Mouse (Mus musculus) lung, postnatal 0 days (tissue): ENCODE data around the gene Phf12. TPM values are rescaled to one million over a fixed set of nuclear protein-coding genes. Genes with fewer than 3 reads are reported as not detected.

Experiments
- ATAC-seq: fragments of 200-750 bp; cut with Nextera tagmentation; 2 replicates; pipeline ENCODE4 v1.8.0; 2017; ENCODE audit warnings: moderate library complexity
- DNase-seq: peaks from one replicate; pipeline ENCODE4 v3.0.0-alpha.2; 2016; ENCODE audit warnings: low spot score
- H3K27ac ChIP-seq: fragments of 300-500 bp; sonication (generic); 2 replicates; pipeline ENCODE4 v1.5.1; 2014; ENCODE audit warnings: antibody characterized with exemption, mild to moderate bottlenecking, low read length, mixed read lengths
- H3K27me3 ChIP-seq: fragments of 300-500 bp; sonication (generic); replicated peaks from 2 replicates; pipeline ENCODE4 v1.6.1; 2014; ENCODE audit warnings: low read length, mixed read lengths; ENCODE audit not compliant: insufficient read depth
- H3K36me3 ChIP-seq: fragments of 300-500 bp; sonication (generic); 2 replicates; pipeline ENCODE4 v1.6.1; 2014; ENCODE audit warnings: low read length, mixed read lengths; ENCODE audit not compliant: insufficient read depth
- H3K4me1 ChIP-seq: fragments of 300-500 bp; sonication (generic); 2 replicates; pipeline ENCODE4 v1.6.1; 2014; ENCODE audit warnings: antibody characterized with exemption, low read depth, low read length, mixed read lengths; ENCODE audit not compliant: insufficient read depth
- H3K4me2 ChIP-seq: fragments of 300-500 bp; sonication (generic); replicated peaks from 2 replicates; pipeline ENCODE4 v1.6.1; 2014; ENCODE audit warnings: low read depth, mild to moderate bottlenecking, low read length, moderate library complexity, mixed read lengths
- H3K4me3 ChIP-seq: fragments of 300-500 bp; sonication (generic); 2 replicates; pipeline ENCODE4 v1.5.1; 2014; ENCODE audit warnings: low read depth, low read length
- H3K9ac ChIP-seq: fragments of 300-500 bp; sonication (generic); replicated peaks from 2 replicates; pipeline ENCODE4 v1.6.1; 2014; ENCODE audit warnings: low read depth, mild to moderate bottlenecking
- H3K9me3 ChIP-seq: fragments of 300-500 bp; sonication (generic); 2 replicates; pipeline ENCODE4 v1.6.1; 2016; ENCODE audit warnings: low read length, mixed read lengths
- CTCF ChIP-seq: IDR thresholded peaks from 2 replicates; pipeline ENCODE4 v1.5.1; 2016; ENCODE audit warnings: antibody characterized with exemption, mild to moderate bottlenecking
- EP300 ChIP-seq: IDR thresholded peaks from 2 replicates; pipeline ENCODE4 v1.6.1; 2016; ENCODE audit warnings: antibody characterized with exemption, mild to moderate bottlenecking, control low read depth
- WGBS: fragments of 180-500 bp; shearing (Covaris S2); extraction: QIAGEN DNeasy Blood & Tissue Kit; methylation state at CpG from one replicate; pipeline ENCODE4 v1.1.7; 2014; 5-methylcytosine and 5-hydroxymethylcytosine counted together
- polyA plus RNA-seq: library from polyadenylated mRNA; unstranded; fragments of >200 nt; fragmentation: Nextera tagmentation; extraction: Ambion mirVana; gene quantifications from 2 replicates; pipeline ENCODE4 v1.2.1, GENCODE M21; 2015

Gene Phf12
- polyA plus RNA-seq, 1 experiment from 2014 or later, result 7.7 TPM

- Histone ChIP-seq H3K9ac (peak overlapping the region; percentile 96), H3K4me1 (peaks cover 8% of the 10 kb centered on the region; the same call in 1 of the 2 replicates), H3K27ac (peak overlapping the region; percentile 94), H3K4me2 (peak overlapping the region; percentile 93), H3K4me3 (peak overlapping the region; percentile 99), H3K27me3 (no peaks in the 10 kb centered on the region), H3K9me3 (no peaks in the 10 kb centered on the region), H3K36me3 (0 out of 2 replicates have a peak, but pooled peaks cover 6% of the 10 kb centered on the region)
- DNase-seq (peak; percentile 75), ATAC-seq (no peak)
- WGBS, result under 1% methylated on average over 13 of the region's 13 CpGs
- no peak for TF ChIP-seq CTCF
- no peak for TF ChIP-seq EP300
Measured at GRCm38 (mm10) chr11:77984836-77985231, 2.3 kb downstream of the Phf12 start.

- H3K27me3 ChIP-seq, result no peaks in the 10 kb centered on the region
- H3K9ac ChIP-seq, result peak overlapping the region; percentile 96; the same call in 1 of the 2 replicates
- H3K9me3 ChIP-seq, result no peaks in the 10 kb centered on the region
- peak overlapping the region; percentile 99; the same call in 1 of the 2 replicates for H3K4me3 ChIP-seq
- no peak for DNase-seq
- peak overlapping the region; percentile 94; the same call in 1 of the 2 replicates for H3K27ac ChIP-seq
- H3K4me1 ChIP-seq, result peaks cover 8% of the 10 kb centered on the region; the same call in 1 of the 2 replicates
- no peak for TF ChIP-seq CTCF
- TF ChIP-seq EP300, result no peak
- ATAC-seq, result no peak
- 59% methylated on average over 3 of the region's 3 CpGs for WGBS
- 0 out of 2 replicates have a peak, but pooled peaks cover 6% of the 10 kb centered on the region for H3K36me3 ChIP-seq
- peak overlapping the region; percentile 93 for H3K4me2 ChIP-seq
Measured at GRCm38 (mm10) chr11:77985541-77986065, 3.0 kb downstream of the Phf12 start.

- peak; percentile 61 for DNase-seq
- WGBS, result 70% methylated on average over 13 of the region's 13 CpGs
- TF ChIP-seq EP300 (no peak; the same call in 1 of the 2 replicates), CTCF (no peak)
Measured at GRCm38 (mm10) chr11:77989071-77989690, 6.6 kb downstream of the Phf12 start.

GRCm38 (mm10) chr11:77995556-77995955, 13.0 kb downstream of the Phf12 start:
- Histone ChIP-seq H3K9me3 (no peaks in the 10 kb centered on the region), H3K27me3 (no peaks in the 10 kb centered on the region), H3K4me2 (no peak overlapping the region), H3K36me3 (no peaks in the 10 kb centered on the region), H3K27ac (no peak overlapping the region), H3K4me3 (no peak overlapping the region), H3K4me1 (no peaks in the 10 kb centered on the region), H3K9ac (no peak overlapping the region)
- DNase-seq, result no peak
- no peak for ATAC-seq
- WGBS, result 16% methylated on average over 1 of the region's 1 CpGs
- TF ChIP-seq CTCF, result no peak
- no peak for TF ChIP-seq EP300

More at GRCm38 (mm10) chr11:77989071-77989690, 6.6 kb downstream of the Phf12 start:
- Histone ChIP-seq H3K4me3 (no peak overlapping the region), H3K27me3 (no peaks in the 10 kb centered on the region), H3K9me3 (no peaks in the 10 kb centered on the region), H3K27ac (no peak overlapping the region), H3K4me1 (0 out of 2 replicates have a peak, but pooled peaks cover 4% of the 10 kb centered on the region), H3K4me2 (no peak overlapping the region), H3K9ac (no peak overlapping the region), H3K36me3 (0 out of 2 replicates have a peak, but pooled peaks cover 6% of the 10 kb centered on the region)
- no peak for ATAC-seq

- no peak overlapping the region for H3K27ac ChIP-seq
- no peaks in the 10 kb centered on the region for H3K9me3 ChIP-seq
- TF ChIP-seq CTCF, result no peak
- TF ChIP-seq EP300, result no peak
- no peak overlapping the region for H3K9ac ChIP-seq
- no peak overlapping the region for H3K4me3 ChIP-seq
- H3K27me3 ChIP-seq, result no peaks in the 10 kb centered on the region
- H3K4me1 ChIP-seq, result no peaks in the 10 kb centered on the region
- DNase-seq (no peak), ATAC-seq (no peak)
- no peak overlapping the region for H3K4me2 ChIP-seq
- WGBS, result 84% methylated on average over 5 of the region's 5 CpGs
- peaks cover 30% of the 10 kb centered on the region for H3K36me3 ChIP-seq
Measured at GRCm38 (mm10) chr11:78006446-78006845, 23.9 kb downstream of the Phf12 start.

- ATAC-seq, result peak; percentile 57
- no peaks in the 10 kb centered on the region for H3K4me1 ChIP-seq
- H3K9ac ChIP-seq, result no peak overlapping the region
- H3K4me3 ChIP-seq, result no peak overlapping the region
- TF ChIP-seq EP300, result no peak
- peak; percentile 91 for TF ChIP-seq CTCF
- peaks cover 54% of the 10 kb centered on the region for H3K36me3 ChIP-seq
- DNase-seq, result peak; percentile 78
- no peaks in the 10 kb centered on the region for H3K27me3 ChIP-seq
- H3K9me3 ChIP-seq, result no peaks in the 10 kb centered on the region
- WGBS, result 16% methylated on average over 4 of the region's 4 CpGs
- no peak overlapping the region for H3K27ac ChIP-seq
- no peak overlapping the region for H3K4me2 ChIP-seq
Measured at GRCm38 (mm10) chr11:78019676-78020075, 37.1 kb downstream of the Phf12 start.
